Mouse (Mus musculus): ENCODE data around the gene Ptpn14. TPM values are rescaled to one million over a fixed set of nuclear protein-coding genes. Genes with fewer than 3 reads are reported as not detected.

Ptpn14 gene
- polyA plus RNA-seq, 1 experiment from 2014 or later, result 56.8 TPM

- DNase-seq (ENCODE audit: low read depth, low spot score), result no peak
- no peaks in the 10 kb centered on the region for H3K27me3 ChIP-seq
- ChIA-PET CTCF (no interaction called here), POLR2A (no interaction called here)
- in situ Hi-C loops (cut with MboI; ENCODE audit: low pct_unique_long_range_greater_than_20kb), result no loop called here
- no peak for ATAC-seq
- no peak for TF ChIP-seq CTCF (IDR thresholded peaks at IDR 0.05)
These were observed 53.8 kb downstream of the Ptpn14 start for GRCm38 (mm10) chr1:189781721-189782345.

GRCm38 (mm10) chr1:189782709-189783108 lies 54.6 kb downstream of the Ptpn14 start:
- no peaks in the 10 kb centered on the region for H3K27me3 ChIP-seq
- POLR2A ChIA-PET, result interaction anchor here (0.7 to 0.9 kb wide), 2 partner anchors 9 kb away, joined by 3 read pairs; no protein-coding TSS in a partner anchor
- TF ChIP-seq CTCF (IDR thresholded peaks at IDR 0.05), result no peak
- CTCF ChIA-PET, result interaction anchor here (1.0 to 1.2 kb wide), 2 partner anchors 15 to 21 kb away, joined by 3 read pairs; no protein-coding TSS in a partner anchor
- in situ Hi-C loops (cut with MboI; ENCODE audit: low pct_unique_long_range_greater_than_20kb), result no loop called here
- ATAC-seq (no peak), DNase-seq (ENCODE audit: low read depth, low spot score) (no peak)

- CTCF ChIA-PET, result interaction anchor here (0.8 to 1.3 kb wide), 2 partner anchors 12 to 82 kb away, joined by 4 to 5 read pairs; no protein-coding TSS in a partner anchor
- no peaks in the 10 kb centered on the region for H3K27me3 ChIP-seq
- in situ Hi-C loops (cut with MboI; ENCODE audit: low pct_unique_long_range_greater_than_20kb), result no loop called here
- POLR2A ChIA-PET, result interaction anchor here (0.9 to 1.2 kb wide), 3 partner anchors 14 to 54 kb away, joined by 3 to 4 read pairs (median 3); no protein-coding TSS in a partner anchor
- no peak for TF ChIP-seq CTCF (IDR thresholded peaks at IDR 0.05)
- no peak for DNase-seq (ENCODE audit: low read depth, low spot score)
- ATAC-seq, result peak; percentile 71
These were observed 56.4 kb downstream of the Ptpn14 start for GRCm38 (mm10) chr1:189784503-189784902.

- H3K27me3 ChIP-seq, result no peaks in the 10 kb centered on the region
- TF ChIP-seq CTCF (IDR thresholded peaks at IDR 0.05), result no peak
- ATAC-seq (peak; percentile 61), DNase-seq (ENCODE audit: low read depth, low spot score) (no peak)
- in situ Hi-C loops (cut with MboI; ENCODE audit: low pct_unique_long_range_greater_than_20kb), result loop anchor here (5.0 kb wide), 2 partner anchors 60 to 90 kb away; partner anchors contain the start of gene Ptpn14
- POLR2A ChIA-PET, result interaction anchor here (1.0 to 1.5 kb wide), 6 partner anchors 10 to 82 kb away, joined by 3 to 6 read pairs (median 4); no protein-coding TSS in a partner anchor
- CTCF ChIA-PET, result interaction anchor here (0.7 to 1.5 kb wide), 4 partner anchors 14 to 56 kb away, joined by 3 to 4 read pairs (median 3); no protein-coding TSS in a partner anchor
These were observed 58.8 kb downstream of the Ptpn14 start for GRCm38 (mm10) chr1:189786707-189787485.

- ChIA-PET CTCF (interaction anchor here (1.2 to 1.8 kb wide), 2 partner anchors 28 to 62 kb away, joined by 3 to 4 read pairs; partner anchors contain the start of gene Ptpn14), POLR2A (interaction anchor here (1.1 to 1.6 kb wide), 2 partner anchors 10 to 22 kb away, joined by 3 read pairs; no protein-coding TSS in a partner anchor)
- H3K27me3 ChIP-seq, result no peaks in the 10 kb centered on the region
- in situ Hi-C loops (cut with MboI; ENCODE audit: low pct_unique_long_range_greater_than_20kb), result loop anchor here (5.0 kb wide), 2 partner anchors 62 to 88 kb away; partner anchors contain the start of gene Ptpn14
- TF ChIP-seq CTCF (IDR thresholded peaks at IDR 0.05), result no peak
- ATAC-seq (no peak), DNase-seq (ENCODE audit: low read depth, low spot score) (no peak)
These were observed 61.5 kb downstream of the Ptpn14 start for GRCm38 (mm10) chr1:189789545-189789944.

- in situ Hi-C loops (cut with MboI; ENCODE audit: low pct_unique_long_range_greater_than_20kb), result no loop called here
- H3K27me3 ChIP-seq, result no peaks in the 10 kb centered on the region
- TF ChIP-seq CTCF (IDR thresholded peaks at IDR 0.05), result no peak
- POLR2A ChIA-PET, result interaction anchor here (0.6 kb wide), 1 partner anchor 11 kb away, joined by 4 read pairs; no protein-coding TSS in a partner anchor
- CTCF ChIA-PET, result interaction anchor here (1.2 to 1.8 kb wide), 3 partner anchors 29 to 81 kb away, joined by 3 to 4 read pairs (median 3); partner anchors contain the start of gene Ptpn14
- no peak for ATAC-seq
- DNase-seq (ENCODE audit: low read depth, low spot score), result no peak
These were observed 62.6 kb downstream of the Ptpn14 start for GRCm38 (mm10) chr1:189790666-189791065.

- in situ Hi-C loops (cut with MboI; ENCODE audit: low pct_unique_long_range_greater_than_20kb), result no loop called here
- peak; percentile 62 for ATAC-seq
These were observed 63.6 kb downstream of the Ptpn14 start for GRCm38 (mm10) chr1:189791534-189792217.

GRCm38 (mm10) chr1:189792560-189793195 lies 64.6 kb downstream of the Ptpn14 start:
- POLR2A ChIA-PET, result interaction anchor here (1.3 kb wide), 2 partner anchors 10 to 63 kb away, joined by 3 to 6 read pairs; no protein-coding TSS in a partner anchor
- no peaks in the 10 kb centered on the region for H3K27me3 ChIP-seq
- no peak for ATAC-seq
- TF ChIP-seq CTCF (IDR thresholded peaks at IDR 0.05), result no peak
- in situ Hi-C loops (cut with MboI; ENCODE audit: low pct_unique_long_range_greater_than_20kb), result no loop called here
- no peak for DNase-seq (ENCODE audit: low read depth, low spot score)
- CTCF ChIA-PET, result interaction anchor here (0.7 to 1.8 kb wide), 8 partner anchors 18 to 84 kb away, joined by 3 to 4 read pairs (median 3); partner anchors contain the start of gene Ptpn14

More at GRCm38 (mm10) chr1:189791534-189792217, 63.6 kb downstream of the Ptpn14 start:
- DNase-seq (ENCODE audit: low read depth, low spot score), result no peak
- H3K27me3 ChIP-seq, result no peaks in the 10 kb centered on the region
- CTCF ChIA-PET, result interaction anchor here (0.8 to 1.8 kb wide), 8 partner anchors 17 to 88 kb away, joined by 3 to 4 read pairs (median 3); no protein-coding TSS in a partner anchor
- POLR2A ChIA-PET, result interaction anchor here (0.8 to 1.3 kb wide), 4 partner anchors 9 to 62 kb away, joined by 3 to 6 read pairs (median 4); no protein-coding TSS in a partner anchor
- TF ChIP-seq CTCF (IDR thresholded peaks at IDR 0.05), result no peak

GRCm38 (mm10) chr1:189798949-189799348 lies 70.9 kb downstream of the Ptpn14 start:
- in situ Hi-C loops (cut with MboI; ENCODE audit: low pct_unique_long_range_greater_than_20kb), result no loop called here
- no peaks in the 10 kb centered on the region for H3K27me3 ChIP-seq
- no peak for ATAC-seq
- POLR2A ChIA-PET, result no interaction called here
- CTCF ChIA-PET, result interaction anchor here (1.8 kb wide), 1 partner anchor 31 kb away, joined by 4 read pairs; no protein-coding TSS in a partner anchor
- TF ChIP-seq CTCF (IDR thresholded peaks at IDR 0.05), result no peak
- DNase-seq (ENCODE audit: low read depth, low spot score), result no peak

Measured in Patski (cell line).